Mouse (Mus musculus) kidney, postnatal 10 days (tissue): Measurements from ENCODE around the gene Sh3rf3.

Source experiments
- DNase-seq: peaks from one replicate; pipeline ENCODE4 v3.0.0; 2021; ENCODE audit warnings: mixed read lengths

Sh3rf3 gene

GRCm38 (mm10) chr10:58921643-58922188 lies 108.6 kb downstream of the Sh3rf3 start:
- no peak for DNase-seq

DNA sequence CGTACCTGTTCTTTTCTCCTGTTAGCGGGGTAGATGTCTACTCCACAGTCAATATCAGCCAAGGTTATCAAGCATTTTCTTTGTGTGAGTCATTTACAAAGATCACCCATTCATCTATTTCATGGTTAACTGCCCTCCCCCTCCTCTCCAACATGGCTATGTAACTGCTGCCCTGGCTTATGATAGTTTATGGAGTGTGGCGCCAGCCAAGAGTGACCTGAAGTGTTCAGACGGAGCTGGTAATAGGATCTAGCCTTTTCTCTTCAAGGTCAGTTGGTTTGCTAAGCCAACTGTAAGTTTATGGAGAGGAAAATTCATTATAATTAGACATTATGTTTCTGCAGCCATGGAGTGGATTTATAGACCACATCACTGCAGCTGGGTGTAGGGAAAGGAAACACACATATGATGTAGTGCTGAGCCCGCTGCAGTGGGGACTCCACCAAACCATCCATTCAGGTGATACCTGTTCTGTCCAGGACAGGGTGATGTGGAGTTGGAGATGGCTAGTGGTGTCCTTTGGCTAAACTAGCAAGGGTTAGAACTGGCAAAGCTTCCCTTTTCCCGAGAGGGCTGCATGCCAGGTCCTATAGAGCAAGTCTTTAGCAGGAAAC lies 109.2 kb downstream of the Sh3rf3 start:
- DNase-seq = no peak

DNA sequence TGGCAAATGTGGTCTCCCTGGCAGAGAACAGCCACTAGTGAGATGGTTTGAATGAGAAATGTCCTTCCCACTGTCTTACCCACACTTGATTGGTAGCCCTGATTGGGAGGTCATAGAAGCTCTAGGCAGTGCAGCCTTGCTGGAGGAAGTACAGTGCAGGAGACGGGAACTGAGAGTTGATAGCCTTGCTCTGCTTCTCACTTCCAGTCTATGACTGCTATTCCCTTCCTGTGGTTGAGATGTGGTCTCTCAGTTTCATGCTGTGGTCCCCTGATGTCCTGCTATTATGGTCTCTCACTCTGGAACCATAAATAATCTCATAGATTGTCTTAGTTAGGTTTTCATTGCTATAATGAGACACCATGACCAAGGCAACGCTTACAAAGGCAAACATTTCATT lies 109.8 kb downstream of the Sh3rf3 start:
- DNase-seq = no peak

- DNase-seq = no peak
These were observed 113.4 kb downstream of the Sh3rf3 start for GRCm38 (mm10) chr10:58926578-58926977.

- DNase-seq = no peak
These were observed 115.8 kb downstream of the Sh3rf3 start for GRCm38 (mm10) chr10:58928952-58929442.

GRCm38 (mm10) chr10:58932151-58932773 lies 119.1 kb downstream of the Sh3rf3 start:
- peak; percentile 21 for DNase-seq

DNA sequence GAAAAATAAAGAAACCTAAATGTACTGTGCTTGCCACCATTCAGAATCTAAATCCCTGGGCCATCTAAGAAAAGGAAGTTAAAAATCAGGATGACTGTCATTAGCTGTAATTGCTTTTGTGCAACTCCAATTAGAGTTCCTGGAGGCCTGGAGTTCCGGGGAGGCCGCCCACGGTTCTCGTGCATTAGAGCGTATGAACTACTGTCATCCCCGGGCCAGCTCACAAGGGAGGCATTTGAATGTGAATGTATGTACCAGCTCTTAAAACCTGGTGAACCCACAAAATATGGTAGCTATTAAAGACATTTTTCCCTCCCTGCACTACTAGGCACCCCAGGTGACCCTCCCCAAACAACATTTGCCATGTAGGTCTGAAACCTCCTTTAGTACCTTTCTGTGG lies 122.4 kb downstream of the Sh3rf3 start:
- no peak for DNase-seq

DNA sequence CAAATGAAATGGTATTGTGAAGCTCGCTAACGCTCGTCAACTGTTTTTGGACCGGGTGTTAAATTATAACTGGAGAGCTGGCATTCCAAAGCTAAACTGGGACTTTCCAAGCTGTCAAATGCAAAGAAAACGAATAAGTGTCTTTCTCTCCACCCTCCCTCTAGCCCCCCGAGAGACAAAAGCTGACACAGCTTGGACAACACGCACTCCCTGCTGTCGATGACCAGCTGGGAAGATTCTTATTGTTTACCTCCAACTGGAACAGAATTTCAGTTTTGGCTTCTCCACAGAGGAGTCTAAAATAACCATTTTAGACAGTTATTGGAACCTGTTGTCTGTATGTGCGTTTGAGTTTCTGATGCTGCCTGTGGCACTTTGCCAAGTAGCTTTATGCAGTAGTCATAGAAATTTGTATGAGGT lies 123.3 kb downstream of the Sh3rf3 start:
- no peak for DNase-seq

DNA sequence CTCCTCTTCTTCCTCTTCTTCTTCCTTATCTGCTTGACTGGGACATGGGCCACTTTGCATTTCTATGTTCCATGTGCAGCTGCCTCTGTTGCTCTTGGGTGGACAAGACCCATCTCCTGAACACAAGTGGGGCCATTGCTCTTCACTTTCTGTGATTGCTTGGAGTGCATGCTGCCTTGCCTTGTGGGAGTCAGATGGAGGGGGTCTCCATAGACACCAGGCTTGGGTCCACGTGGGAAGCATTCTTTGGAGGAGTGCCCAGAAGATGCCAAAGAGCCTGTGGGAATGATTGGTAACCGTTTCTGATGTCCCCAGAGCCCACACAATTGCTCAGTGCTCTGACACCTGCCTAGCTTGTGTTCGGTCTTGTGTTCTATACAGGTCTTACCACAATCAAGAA lies 124.4 kb downstream of the Sh3rf3 start:
- DNase-seq = no peak

GRCm38 (mm10) chr10:58942819-58943218 lies 129.7 kb downstream of the Sh3rf3 start:
- no peak for DNase-seq

DNA sequence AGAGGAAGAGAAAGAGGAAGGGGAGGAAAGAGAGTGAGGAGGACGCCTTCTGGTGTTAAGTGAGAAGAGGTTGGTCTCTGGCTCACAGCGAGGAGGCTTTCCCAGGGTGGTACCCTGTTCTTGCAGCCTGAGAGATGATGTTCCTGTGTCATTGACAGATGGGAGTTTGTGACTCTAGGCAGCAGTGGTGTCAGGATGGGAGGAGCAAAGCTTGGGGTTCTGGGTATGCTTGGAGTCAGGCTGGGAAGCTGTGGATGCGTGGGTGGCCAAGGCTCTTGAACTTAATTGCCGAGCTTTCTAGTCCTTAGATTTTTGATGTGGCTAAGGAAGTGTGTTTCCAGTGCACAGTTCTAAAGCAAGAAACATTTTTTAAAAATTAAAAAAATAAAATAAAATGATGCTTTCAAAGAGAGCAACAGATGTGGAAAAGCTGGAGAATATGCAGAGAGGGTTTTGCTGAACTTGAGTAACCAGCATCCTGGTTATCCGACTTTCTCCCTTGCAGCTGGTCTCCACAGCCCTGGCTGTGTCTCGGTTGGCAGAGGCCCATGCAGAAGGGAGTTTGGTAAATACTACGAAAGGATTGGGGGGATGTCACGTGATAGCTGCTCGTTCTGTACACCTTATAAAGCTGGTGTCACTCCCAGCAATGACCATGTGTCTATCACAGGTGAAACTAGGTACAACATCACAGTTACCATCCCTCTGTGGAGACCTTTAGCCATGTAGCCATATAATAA lies 130.7 kb downstream of the Sh3rf3 start:
- DNase-seq = no peak

DNA sequence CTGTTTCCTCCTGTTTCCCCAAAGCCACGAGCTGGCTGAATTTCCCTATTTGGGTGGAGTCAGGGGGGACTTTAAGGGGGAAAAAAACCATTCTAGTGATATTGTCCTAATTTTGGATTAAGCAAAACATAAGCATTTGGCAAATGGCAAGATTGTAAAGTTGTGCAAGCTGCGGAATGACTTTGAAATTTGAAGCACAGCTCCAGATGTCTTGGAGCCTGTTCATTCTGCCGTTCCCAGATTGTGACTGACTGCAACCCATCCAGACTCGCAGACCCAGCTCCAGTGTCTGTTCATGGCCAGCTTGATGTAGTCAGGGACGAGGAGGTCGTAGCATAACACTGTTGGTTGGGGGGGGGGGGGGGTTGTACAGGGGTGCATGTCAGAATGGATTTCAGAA lies 131.8 kb downstream of the Sh3rf3 start:
- DNase-seq = no peak

DNA sequence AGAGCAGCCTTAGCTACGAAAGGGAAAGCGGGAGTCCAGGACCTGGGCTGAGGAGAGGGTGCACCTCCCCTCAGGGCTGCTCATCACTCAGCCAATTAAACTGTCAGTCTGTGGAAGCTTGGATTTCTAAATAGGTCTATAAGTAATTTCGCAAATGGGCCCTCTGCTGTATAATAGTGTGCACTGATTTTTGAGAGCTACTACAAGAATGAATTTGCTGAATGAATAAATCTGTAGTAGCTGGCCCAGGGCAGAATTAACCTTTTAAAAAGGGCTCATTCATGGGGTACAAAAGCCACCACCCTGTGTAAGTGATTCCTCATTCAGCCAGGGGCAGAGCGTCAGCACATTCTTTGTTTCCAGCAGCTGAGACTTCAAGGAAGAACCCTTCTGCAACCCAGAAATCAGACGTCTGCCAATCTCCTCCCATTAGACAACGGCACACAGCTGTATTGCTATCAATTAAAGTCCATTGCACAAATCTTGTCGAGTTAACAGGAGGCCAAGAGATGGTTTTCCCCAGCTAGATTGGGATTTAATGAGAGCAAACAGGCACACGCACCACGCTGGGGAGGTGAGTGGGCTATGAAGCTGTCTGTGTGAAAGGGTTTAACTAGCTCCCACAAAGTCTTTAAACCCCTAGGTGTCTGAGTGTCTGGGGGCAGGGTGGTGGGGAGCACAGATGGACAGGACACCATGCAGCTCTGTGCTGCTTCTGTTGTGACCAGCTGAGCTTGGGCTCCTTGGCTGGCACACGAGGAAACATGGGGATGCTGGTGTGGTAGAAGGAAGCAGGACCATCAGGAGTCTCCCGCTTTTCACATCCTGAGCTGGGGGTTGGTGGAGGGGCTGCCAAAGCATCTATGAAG lies 136.8 kb downstream of the Sh3rf3 start:
- DNase-seq = no peak

- no peak for DNase-seq
These were observed 147.0 kb downstream of the Sh3rf3 start for GRCm38 (mm10) chr10:58960193-58960592.

GRCm38 (mm10) chr10:58968236-58968635 lies 155.1 kb downstream of the Sh3rf3 start:
- no peak for DNase-seq

- no peak for DNase-seq
These were observed 156.2 kb downstream of the Sh3rf3 start for GRCm38 (mm10) chr10:58969351-58969750.

DNA sequence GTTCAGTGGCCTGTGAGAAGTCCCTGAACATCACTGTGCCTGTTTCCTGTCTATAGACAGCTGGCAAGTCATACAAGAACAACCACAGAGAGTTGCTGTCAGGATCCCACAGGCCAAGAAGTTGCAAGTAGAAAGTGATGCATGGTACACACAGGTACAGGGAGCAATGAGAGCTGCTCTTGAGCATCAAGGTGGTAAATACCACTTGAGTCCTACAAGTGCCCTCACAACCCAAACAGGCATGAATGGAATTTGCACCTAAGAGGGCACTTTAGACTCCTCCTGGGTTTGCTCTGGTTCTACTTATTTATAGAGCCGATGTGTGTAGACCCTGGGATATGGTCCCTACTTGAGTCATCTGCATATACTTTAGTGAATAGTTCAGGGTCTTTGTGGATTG lies 159.0 kb downstream of the Sh3rf3 start:
- DNase-seq = no peak

DNA sequence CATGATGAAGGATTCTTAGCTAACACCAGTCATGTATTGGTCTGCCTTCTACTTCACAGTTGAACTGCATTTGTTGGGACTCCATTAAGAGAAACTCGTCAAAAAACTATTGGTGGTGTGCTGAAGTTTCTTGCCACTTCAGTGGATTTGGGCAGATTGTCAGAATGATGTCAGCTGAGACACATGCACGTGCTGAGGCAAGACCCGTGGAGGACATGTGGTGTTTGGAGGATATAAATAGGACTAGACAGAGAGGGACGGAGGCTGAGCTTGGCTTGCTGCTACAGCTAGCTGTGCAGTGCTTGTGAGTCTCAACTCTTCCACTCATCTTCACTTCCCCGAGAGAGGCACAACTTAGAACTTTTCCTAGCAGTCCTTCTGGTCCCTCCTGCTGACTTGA lies 161.0 kb downstream of the Sh3rf3 start:
- no peak for DNase-seq

- no peak for DNase-seq
These were observed 166.3 kb downstream of the Sh3rf3 start for GRCm38 (mm10) chr10:58979320-58979959.

- DNase-seq = no peak
These were observed 168.6 kb downstream of the Sh3rf3 start for GRCm38 (mm10) chr10:58981674-58982329.

DNA sequence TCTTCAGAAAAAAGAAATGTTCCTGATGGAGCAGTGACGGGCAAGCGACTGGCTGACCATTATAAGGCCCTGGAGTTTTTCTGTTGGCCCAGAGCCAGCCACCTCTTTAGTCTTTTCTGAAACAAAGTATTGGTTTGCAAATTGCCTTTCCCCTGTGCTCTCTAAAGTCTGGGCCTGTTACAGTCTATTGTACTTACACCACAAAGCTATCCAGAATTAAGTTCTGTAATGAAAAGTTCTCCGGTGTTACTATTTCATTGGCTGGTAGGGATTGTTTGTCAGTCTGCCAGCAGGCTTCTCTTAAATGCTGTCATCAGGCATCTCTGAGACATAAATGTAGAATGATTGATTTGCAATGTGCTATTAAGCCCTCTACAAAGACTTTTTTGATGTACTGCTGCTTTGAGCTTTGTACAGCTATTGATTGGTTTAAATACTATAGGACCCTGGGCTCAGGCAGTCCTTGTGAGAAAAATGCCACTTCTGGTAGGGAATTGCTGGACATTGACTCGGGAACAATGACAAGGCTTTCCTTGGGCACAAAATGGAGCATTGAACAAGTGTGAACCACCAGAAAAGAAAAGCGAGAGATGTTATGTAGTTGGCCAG lies 169.5 kb downstream of the Sh3rf3 start:
- DNase-seq = no peak
